Mouse (Mus musculus): ENCODE measurements around the gene Yes1. TPM values are rescaled to one million over a fixed set of nuclear protein-coding genes. Genes with fewer than 3 reads are reported as not detected.
"Not testable (repeated sequence)": the region's sequence is repeated elsewhere in the genome, so short reads cannot be mapped to it uniquely, and the experiment has no call there.

Yes1 gene
- total and polyA plus RNA-seq, 2 experiments from 2014 or later = 10.7 to 29.6 TPM

- H3K4me3 ChIP-seq (ENCODE audit: low read depth, low read length) = no peak overlapping the region
- peaks cover 6% of the 10 kb centered on the region; the same call in 1 of the 2 replicates for H3K4me1 ChIP-seq (ENCODE audit: insufficient read depth)
- DNase-seq (no peak), ATAC-seq (no peak)
- H3K27ac ChIP-seq (ENCODE audit: low read depth, low read length) = no peak overlapping the region
- TF ChIP-seq CTCF (IDR thresholded peaks at IDR 0.05; ENCODE audit: low read depth) = no peak
- H3K36me3 ChIP-seq (ENCODE audit: insufficient read depth) = no peaks in the 10 kb centered on the region
- no peaks in the 10 kb centered on the region for H3K27me3 ChIP-seq (ENCODE audit: insufficient read depth, low read length)
- WGBS = 36% methylated on average over 1 of the region's 1 CpGs
- no peaks in the 10 kb centered on the region for H3K9me3 ChIP-seq (ENCODE audit: low read length)
- no peak overlapping the region for H3K4me2 ChIP-seq (ENCODE audit: low read depth)
- no peak overlapping the region for H3K9ac ChIP-seq
Measured at GRCm38 (mm10) chr5:32717726-32718125, 106.8 kb downstream of the Yes1 start.

GRCm38 (mm10) chr5:32718916-32719315 is 107.9 kb downstream of the Yes1 start:
- Histone ChIP-seq H3K27me3 (ENCODE audit: insufficient read depth, low read length) (no peaks in the 10 kb centered on the region), H3K27ac (ENCODE audit: low read depth, low read length) (no peak overlapping the region), H3K9ac (no peak overlapping the region), H3K4me3 (ENCODE audit: low read depth, low read length) (no peak overlapping the region), H3K4me2 (ENCODE audit: low read depth) (no peak overlapping the region), H3K36me3 (ENCODE audit: insufficient read depth) (no peaks in the 10 kb centered on the region), H3K4me1 (ENCODE audit: insufficient read depth) (no peaks in the 10 kb centered on the region), H3K9me3 (ENCODE audit: low read length) (no peaks in the 10 kb centered on the region)
- TF ChIP-seq CTCF (IDR thresholded peaks at IDR 0.05; ENCODE audit: low read depth) = no peak
- no peak for DNase-seq
- no peak for ATAC-seq
- WGBS = 70% methylated on average over 6 of the region's 6 CpGs

GRCm38 (mm10) chr5:32720416-32720815 is 109.4 kb downstream of the Yes1 start:
- Histone ChIP-seq H3K4me3 (ENCODE audit: low read depth, low read length) (no peak overlapping the region), H3K36me3 (ENCODE audit: insufficient read depth) (no peaks in the 10 kb centered on the region), H3K27me3 (ENCODE audit: insufficient read depth, low read length) (no peaks in the 10 kb centered on the region), H3K4me2 (ENCODE audit: low read depth) (no peak overlapping the region), H3K9me3 (ENCODE audit: low read length) (no peaks in the 10 kb centered on the region), H3K27ac (ENCODE audit: low read depth, low read length) (no peak overlapping the region), H3K9ac (no peak overlapping the region), H3K4me1 (ENCODE audit: insufficient read depth) (no peaks in the 10 kb centered on the region)
- TF ChIP-seq CTCF (IDR thresholded peaks at IDR 0.05; ENCODE audit: low read depth) = no peak
- ATAC-seq = no peak
- no peak for DNase-seq
- 83% methylated on average over 9 of the region's 9 CpGs for WGBS

GRCm38 (mm10) chr5:32721316-32721715 is 110.3 kb downstream of the Yes1 start:
- H3K9me3 ChIP-seq (ENCODE audit: low read length) = no peaks in the 10 kb centered on the region
- H3K27me3 ChIP-seq (ENCODE audit: insufficient read depth, low read length) = no peaks in the 10 kb centered on the region
- no peaks in the 10 kb centered on the region for H3K36me3 ChIP-seq (ENCODE audit: insufficient read depth)
- no peak for TF ChIP-seq CTCF (IDR thresholded peaks at IDR 0.05; ENCODE audit: low read depth)
- H3K27ac ChIP-seq (ENCODE audit: low read depth, low read length) = no peak overlapping the region
- H3K4me1 ChIP-seq (ENCODE audit: insufficient read depth) = no peaks in the 10 kb centered on the region
- WGBS = 75% methylated on average over 3 of the region's 3 CpGs
- no peak overlapping the region for H3K4me2 ChIP-seq (ENCODE audit: low read depth)
- DNase-seq (no peak), ATAC-seq (no peak)
- H3K4me3 ChIP-seq (ENCODE audit: low read depth, low read length) = no peak overlapping the region
- no peak overlapping the region for H3K9ac ChIP-seq

- Histone ChIP-seq H3K27ac (ENCODE audit: low read depth, low read length) (no peak overlapping the region), H3K4me1 (ENCODE audit: insufficient read depth) (no peaks in the 10 kb centered on the region), H3K36me3 (ENCODE audit: insufficient read depth) (no peaks in the 10 kb centered on the region), H3K9ac (no peak overlapping the region), H3K4me3 (ENCODE audit: low read depth, low read length) (no peak overlapping the region), H3K9me3 (ENCODE audit: low read length) (no peaks in the 10 kb centered on the region), H3K27me3 (ENCODE audit: insufficient read depth, low read length) (no peaks in the 10 kb centered on the region), H3K4me2 (ENCODE audit: low read depth) (no peak overlapping the region)
- DNase-seq (no peak), ATAC-seq (no peak)
- WGBS = 66% methylated on average over 7 of the region's 7 CpGs
- TF ChIP-seq CTCF (IDR thresholded peaks at IDR 0.05; ENCODE audit: low read depth) = no peak
Measured at GRCm38 (mm10) chr5:32722263-32722662, 111.3 kb downstream of the Yes1 start.

- not testable (repeated sequence) for H3K9me3 ChIP-seq (ENCODE audit: low read length); H3K4me1 ChIP-seq (ENCODE audit: insufficient read depth); DNase-seq; H3K27me3 ChIP-seq (ENCODE audit: insufficient read depth, low read length); H3K4me3 ChIP-seq (ENCODE audit: low read depth, low read length); H3K36me3 ChIP-seq (ENCODE audit: insufficient read depth); H3K27ac ChIP-seq (ENCODE audit: low read depth, low read length); H3K4me2 ChIP-seq (ENCODE audit: low read depth); H3K9ac ChIP-seq; ATAC-seq
- whole genome bisulfite sequencing = 87% methylated on average over 8 of the region's 8 CpGs
Measured at GRCm38 (mm10) chr5:32722711-32723110, 111.7 kb downstream of the Yes1 start.

GRCm38 (mm10) chr5:32723981-32724380 is 113.0 kb downstream of the Yes1 start:
- no peak overlapping the region for H3K27ac ChIP-seq (ENCODE audit: low read depth, low read length)
- no peaks in the 10 kb centered on the region for H3K36me3 ChIP-seq (ENCODE audit: insufficient read depth)
- TF ChIP-seq CTCF (IDR thresholded peaks at IDR 0.05; ENCODE audit: low read depth) = no peak
- DNase-seq (no peak), ATAC-seq (no peak)
- H3K27me3 ChIP-seq (ENCODE audit: insufficient read depth, low read length) = no peaks in the 10 kb centered on the region
- H3K9ac ChIP-seq = no peak overlapping the region
- H3K9me3 ChIP-seq (ENCODE audit: low read length) = no peaks in the 10 kb centered on the region
- H3K4me1 ChIP-seq (ENCODE audit: insufficient read depth) = no peaks in the 10 kb centered on the region
- no peak overlapping the region for H3K4me2 ChIP-seq (ENCODE audit: low read depth)
- WGBS = 88% methylated on average over 7 of the region's 7 CpGs
- H3K4me3 ChIP-seq (ENCODE audit: low read depth, low read length) = no peak overlapping the region

- H3K27me3 ChIP-seq (ENCODE audit: insufficient read depth, low read length); H3K4me3 ChIP-seq (ENCODE audit: low read depth, low read length); DNase-seq; H3K4me2 ChIP-seq (ENCODE audit: low read depth); H3K36me3 ChIP-seq (ENCODE audit: insufficient read depth); H3K9ac ChIP-seq; H3K27ac ChIP-seq (ENCODE audit: low read depth, low read length); ATAC-seq; H3K4me1 ChIP-seq (ENCODE audit: insufficient read depth); H3K9me3 ChIP-seq (ENCODE audit: low read length): not testable (repeated sequence)
- 79% methylated on average over 3 of the region's 3 CpGs for WGBS
Measured at GRCm38 (mm10) chr5:32725397-32725796, 114.4 kb downstream of the Yes1 start.
